Mouse (Mus musculus): ENCODE measurements around the gene H2-T24. TPM values are rescaled to one million over a fixed set of nuclear protein-coding genes. Genes with fewer than 3 reads are reported as not detected.
"Not testable (repeated sequence)": the region's sequence is repeated elsewhere in the genome, so short reads cannot be mapped to it uniquely, and the experiment has no call there.

H2-T24 gene
- polyA plus RNA-seq, 1 experiment from 2014 or later, result 4.1 TPM

- H3K9me3 ChIP-seq; H3K27ac ChIP-seq (replicated peaks); H3K27me3 ChIP-seq; H3K36me3 ChIP-seq; H3K4me1 ChIP-seq: not testable (repeated sequence)
- Histone ChIP-seq H3K4me3 (peak overlapping the region; percentile 48), H3K9ac (replicated peaks) (peak overlapping the region; percentile 55), H3K4me2 (replicated peaks) (peak overlapping the region; percentile 82)
- 2% methylated on average over 40 of the region's 40 CpGs for WGBS
- peak; percentile 65 for ATAC-seq (ENCODE audit: low FRiP score, low read depth)
Observed at GRCm38 (mm10) chr17:36031583-36032331, 11.4 kb upstream of the H2-T24 start.

GRCm38 (mm10) chr17:36030703-36031582 lies 10.6 kb upstream of the H2-T24 start:
- H3K4me1 ChIP-seq, result not testable (repeated sequence)

GRCm38 (mm10) chr17:36030046-36030702 lies 9.8 kb upstream of the H2-T24 start:
- not testable (repeated sequence) for ATAC-seq (ENCODE audit: low FRiP score, low read depth); H3K4me2 ChIP-seq (replicated peaks); H3K27ac ChIP-seq (replicated peaks); H3K4me1 ChIP-seq; H3K27me3 ChIP-seq; H3K36me3 ChIP-seq; H3K9ac ChIP-seq (replicated peaks); H3K9me3 ChIP-seq; H3K4me3 ChIP-seq
- WGBS, result 85% methylated on average over 4 of the region's 4 CpGs

More at GRCm38 (mm10) chr17:36030703-36031582, 10.6 kb upstream of the H2-T24 start:
- ATAC-seq (ENCODE audit: low FRiP score, low read depth), result peak; percentile 45; the same call in 1 of the 2 replicates
- H3K27me3 ChIP-seq; H3K9ac ChIP-seq (replicated peaks); H3K27ac ChIP-seq (replicated peaks); H3K36me3 ChIP-seq; H3K9me3 ChIP-seq: not testable (repeated sequence)
- Histone ChIP-seq H3K4me3 (peak overlapping the region; percentile 48), H3K4me2 (replicated peaks) (peak overlapping the region; percentile 82)
- 35% methylated on average over 7 of the region's 8 CpGs for WGBS

GRCm38 (mm10) chr17:36028879-36029619 lies 8.7 kb upstream of the H2-T24 start:
- Histone ChIP-seq H3K9ac (replicated peaks) (no peak overlapping the region), H3K4me1 (peaks cover 5% of the 10 kb centered on the region; the same call in 1 of the 2 replicates), H3K4me2 (replicated peaks) (no peak overlapping the region), H3K36me3 (no peaks in the 10 kb centered on the region), H3K9me3 (no peaks in the 10 kb centered on the region), H3K4me3 (no peak overlapping the region), H3K27ac (replicated peaks) (no peak overlapping the region), H3K27me3 (peaks cover 4% of the 10 kb centered on the region)
- WGBS, result 62% methylated on average over 7 of the region's 7 CpGs
- no peak for ATAC-seq (ENCODE audit: low FRiP score, low read depth)

- Histone ChIP-seq H3K27me3 (peaks cover 4% of the 10 kb centered on the region), H3K27ac (replicated peaks) (no peak overlapping the region), H3K9me3 (no peaks in the 10 kb centered on the region), H3K4me2 (replicated peaks) (no peak overlapping the region), H3K4me1 (peaks cover 5% of the 10 kb centered on the region; the same call in 1 of the 2 replicates), H3K9ac (replicated peaks) (no peak overlapping the region), H3K36me3 (no peaks in the 10 kb centered on the region), H3K4me3 (no peak overlapping the region)
- ATAC-seq (ENCODE audit: low FRiP score, low read depth), result no peak
- 96% methylated on average over 4 of the region's 4 CpGs for WGBS
Observed at GRCm38 (mm10) chr17:36027663-36028062, 7.3 kb upstream of the H2-T24 start.

GRCm38 (mm10) chr17:36025901-36026300 lies 5.5 kb upstream of the H2-T24 start:
- Histone ChIP-seq H3K36me3 (no peaks in the 10 kb centered on the region), H3K27me3 (no peaks in the 10 kb centered on the region; the same call in 1 of the 2 replicates), H3K9ac (replicated peaks) (no peak overlapping the region), H3K4me2 (replicated peaks) (no peak overlapping the region), H3K4me3 (no peak overlapping the region), H3K27ac (replicated peaks) (no peak overlapping the region), H3K4me1 (no peaks in the 10 kb centered on the region; the same call in 1 of the 2 replicates), H3K9me3 (no peaks in the 10 kb centered on the region)
- 90% methylated on average over 4 of the region's 4 CpGs for WGBS
- ATAC-seq (ENCODE audit: low FRiP score, low read depth), result no peak

GRCm38 (mm10) chr17:36025197-36025596 lies 4.8 kb upstream of the H2-T24 start:
- no peak for ATAC-seq (ENCODE audit: low FRiP score, low read depth)
- H3K4me2 ChIP-seq (replicated peaks), result no peak overlapping the region
- WGBS, result 75% methylated on average over 5 of the region's 5 CpGs
- no peaks in the 10 kb centered on the region for H3K27me3 ChIP-seq
- no peaks in the 10 kb centered on the region for H3K36me3 ChIP-seq
- no peak overlapping the region for H3K27ac ChIP-seq (replicated peaks)
- H3K4me1 ChIP-seq, result peaks cover 6% of the 10 kb centered on the region
- no peak overlapping the region for H3K9ac ChIP-seq (replicated peaks)
- no peak overlapping the region for H3K4me3 ChIP-seq
- H3K9me3 ChIP-seq, result no peaks in the 10 kb centered on the region

GRCm38 (mm10) chr17:36023710-36024654 lies 3.6 kb upstream of the H2-T24 start:
- 76% methylated on average over 9 of the region's 9 CpGs for WGBS
- ATAC-seq (ENCODE audit: low FRiP score, low read depth), result no peak
- Histone ChIP-seq H3K4me1 (peaks cover 6% of the 10 kb centered on the region), H3K27me3 (no peaks in the 10 kb centered on the region), H3K9me3 (no peaks in the 10 kb centered on the region), H3K36me3 (no peaks in the 10 kb centered on the region), H3K4me2 (replicated peaks) (no peak overlapping the region), H3K4me3 (no peak overlapping the region), H3K27ac (replicated peaks) (no peak overlapping the region), H3K9ac (replicated peaks) (no peak overlapping the region)

- Histone ChIP-seq H3K4me3 (no peak overlapping the region), H3K9me3 (no peaks in the 10 kb centered on the region), H3K4me2 (replicated peaks) (no peak overlapping the region), H3K36me3 (no peaks in the 10 kb centered on the region), H3K9ac (replicated peaks) (no peak overlapping the region), H3K4me1 (peaks cover 6% of the 10 kb centered on the region), H3K27ac (replicated peaks) (no peak overlapping the region), H3K27me3 (no peaks in the 10 kb centered on the region)
- no peak for ATAC-seq (ENCODE audit: low FRiP score, low read depth)
- 92% methylated on average over 6 of the region's 6 CpGs for WGBS
Observed at GRCm38 (mm10) chr17:36022922-36023321, 2.6 kb upstream of the H2-T24 start.

- H3K4me1 ChIP-seq, result peaks cover 6% of the 10 kb centered on the region
- H3K4me3 ChIP-seq, result no peak overlapping the region
- no peaks in the 10 kb centered on the region for H3K27me3 ChIP-seq
- no peak overlapping the region for H3K27ac ChIP-seq (replicated peaks)
- ATAC-seq (ENCODE audit: low FRiP score, low read depth), result no peak
- H3K9me3 ChIP-seq, result no peaks in the 10 kb centered on the region
- no peak overlapping the region for H3K4me2 ChIP-seq (replicated peaks)
- WGBS, result 91% methylated on average over 9 of the region's 9 CpGs
- H3K36me3 ChIP-seq, result no peaks in the 10 kb centered on the region
- no peak overlapping the region for H3K9ac ChIP-seq (replicated peaks)
Observed at GRCm38 (mm10) chr17:36022098-36022497, 1.7 kb upstream of the H2-T24 start.
